Mouse (Mus musculus) MEL (cell line): ENCODE measurements around the gene Nav1. TPM values are rescaled to one million over a fixed set of nuclear protein-coding genes. Genes with fewer than 3 reads are reported as not detected.

Source experiments
- DNase-seq: peaks from one replicate; pipeline ENCODE4 v3.0.0; 2011; ENCODE audit warnings: low read depth, low spot score
- H3K27ac ChIP-seq: 2 replicates; pipeline ENCODE4 v1.5.1; 2012; ENCODE audit warnings: low read depth, mild to moderate bottlenecking, control low read depth, low read length, moderate library complexity; ENCODE audit not compliant: control insufficient read depth
- H3K27me3 ChIP-seq, 2 experiments: fragments of 150-350 bp in 1 of 2; sonication (generic) in 1 of 2; 2 replicates each; pipeline ENCODE4 v1.6.1; 2012; ENCODE audit warnings: low read length in 2 of 2, mild to moderate bottlenecking in 2 of 2, improper control_type of control experiment in 1 of 2, moderate library complexity in 1 of 2; ENCODE audit not compliant: insufficient read depth in 2 of 2, control insufficient read depth in 1 of 2
- H3K36me3 ChIP-seq, 2 experiments: 2 replicates each; pipeline ENCODE4 v1.6.1; 2012 to 2014; ENCODE audit warnings: low read length in 2 of 2, improper control_type of control experiment in 1 of 2, inconsistent platforms in 1 of 2, mild to moderate bottlenecking in 1 of 2; ENCODE audit not compliant: insufficient read depth in 2 of 2, control insufficient read depth in 1 of 2
- H3K4me1 ChIP-seq, 2 experiments: fragments of 150-350 bp in 1 of 2; sonication (generic) in 1 of 2; 2 replicates each; pipeline ENCODE4 v1.6.1; 2012; ENCODE audit warnings: low read length in 2 of 2, improper control_type of control experiment in 1 of 2, mild to moderate bottlenecking in 1 of 2; ENCODE audit not compliant: insufficient read depth in 2 of 2, control insufficient read depth in 1 of 2
- H3K4me3 ChIP-seq, 2 experiments: fragments of 150-350 bp in 1 of 2; sonication (generic) in 1 of 2; 2 replicates each; pipeline ENCODE4 v1.5.1; 2012; ENCODE audit warnings: low read depth in 2 of 2, low read length in 2 of 2, mild to moderate bottlenecking in 2 of 2, moderate library complexity in 2 of 2, control low read depth in 1 of 2, improper control_type of control experiment in 1 of 2; ENCODE audit not compliant: control insufficient read depth in 1 of 2, insufficient read depth in 1 of 2
- H3K79me2 ChIP-seq: 2 replicates; pipeline ENCODE4 v1.6.1; 2012; ENCODE audit warnings: mild to moderate bottlenecking, low read length, moderate library complexity; ENCODE audit not compliant: control insufficient read depth, poor library complexity, insufficient read depth
- H3K9ac ChIP-seq: 2 replicates; pipeline ENCODE4 v1.6.1; 2012; ENCODE audit warnings: low read depth, mild to moderate bottlenecking, control low read depth, low read length, moderate library complexity; ENCODE audit not compliant: control insufficient read depth, poor library complexity, severe bottlenecking
- H3K9me3 ChIP-seq: fragments of 150-350 bp; sonication (generic); replicated peaks from 2 replicates; pipeline ENCODE4 v1.6.1; 2012; ENCODE audit warnings: mild to moderate bottlenecking, low read length, improper control_type of control experiment, moderate library complexity; ENCODE audit not compliant: insufficient read depth
- BHLHE40 ChIP-seq: IDR thresholded peaks from 2 replicates; pipeline ENCODE4 v1.6.1; 2012; ENCODE audit warnings: low read depth, mild to moderate bottlenecking, inconsistent platforms, low read length, improper control_type of control experiment, borderline replicate concordance
- CTCF ChIP-seq, 3 experiments: IDR thresholded peaks in 2 of 3; conservative IDR thresholded peaks in 1 of 3; 2 replicates each; pipeline ENCODE4 v1.5.1; 2011 to 2012; ENCODE audit warnings: low read length in 3 of 3, low read depth in 2 of 3, mild to moderate bottlenecking in 2 of 3, improper control_type of control experiment in 1 of 3, inconsistent platforms in 1 of 3, mixed read lengths in 1 of 3, moderate library complexity in 1 of 3; ENCODE audit not compliant: control insufficient read depth in 1 of 3, insufficient read depth in 1 of 3, poor library complexity in 1 of 3, severe bottlenecking in 1 of 3
- ELF1 ChIP-seq: IDR thresholded peaks from 2 replicates; pipeline ENCODE4 v1.6.1; 2014; ENCODE audit warnings: low read depth, mild to moderate bottlenecking, inconsistent platforms, low read length, improper control_type of control experiment, moderate library complexity
- EP300 ChIP-seq, 2 experiments: IDR thresholded peaks; 2 replicates each; pipeline ENCODE4 v1.6.1; 2011; ENCODE audit warnings: improper control_type of control experiment in 2 of 2, low read length in 2 of 2, low read depth in 1 of 2, mild to moderate bottlenecking in 1 of 2
- GABPA ChIP-seq: IDR thresholded peaks from 2 replicates; pipeline ENCODE4 v1.6.1; 2012; ENCODE audit warnings: low read depth, mild to moderate bottlenecking, inconsistent platforms, low read length, improper control_type of control experiment, moderate library complexity
- GATA1 ChIP-seq: IDR thresholded peaks from 2 replicates; pipeline ENCODE4 v1.6.1; 2011; ENCODE audit warnings: low read depth, low read length, improper control_type of control experiment
- KAT2A ChIP-seq: conservative IDR thresholded peaks from 2 replicates; pipeline ENCODE4 v1.6.1; 2012; ENCODE audit warnings: low read depth, low read length, improper control_type of control experiment, inconsistent platforms
- MAFK ChIP-seq: IDR thresholded peaks from 2 replicates; pipeline ENCODE4 v1.6.1; 2011; ENCODE audit warnings: low read depth, mild to moderate bottlenecking, low read length, improper control_type of control experiment, borderline replicate concordance
- MAX ChIP-seq: IDR thresholded peaks from 2 replicates; pipeline ENCODE4 v1.6.1; 2011; ENCODE audit warnings: low read length, improper control_type of control experiment
- MAZ ChIP-seq: IDR thresholded peaks from 2 replicates; pipeline ENCODE4 v1.6.1; 2012; ENCODE audit warnings: low read depth, mild to moderate bottlenecking, inconsistent platforms, low read length, improper control_type of control experiment
- MEF2A ChIP-seq: IDR thresholded peaks from 2 replicates; pipeline ENCODE4 v1.6.1; 2014; ENCODE audit warnings: low read depth, mild to moderate bottlenecking, inconsistent platforms, low read length, improper control_type of control experiment; ENCODE audit not compliant: poor library complexity, insufficient replicate concordance, severe bottlenecking; ENCODE audit errors: extremely low read depth
- MYC ChIP-seq: IDR thresholded peaks from 2 replicates; pipeline ENCODE4 v1.6.1; 2011; ENCODE audit warnings: low read depth, mild to moderate bottlenecking, low read length, improper control_type of control experiment, moderate library complexity
- NELFE ChIP-seq: IDR thresholded peaks from 2 replicates; pipeline ENCODE4 v1.6.1; 2011; ENCODE audit warnings: low read depth, low read length, improper control_type of control experiment
- POLR2AphosphoS2 ChIP-seq: IDR thresholded peaks from 2 replicates; pipeline ENCODE4 v1.6.1; 2011; ENCODE audit warnings: low read length, improper control_type of control experiment
- RAD21 ChIP-seq: IDR thresholded peaks from 2 replicates; pipeline ENCODE4 v1.6.1; 2011; ENCODE audit warnings: mild to moderate bottlenecking, low read depth, low read length, improper control_type of control experiment
- SMC3 ChIP-seq: IDR thresholded peaks from 2 replicates; pipeline ENCODE4 v1.6.1; 2011; ENCODE audit warnings: low read depth, low read length, improper control_type of control experiment
- USF1 ChIP-seq: IDR thresholded peaks from 2 replicates; pipeline ENCODE4 v1.6.1; 2014; ENCODE audit warnings: low read depth, mild to moderate bottlenecking, inconsistent platforms, low read length, improper control_type of control experiment, moderate library complexity
- ZC3H11A ChIP-seq: IDR thresholded peaks from 2 replicates; pipeline ENCODE4 v1.6.1; 2012; ENCODE audit warnings: low read depth, mild to moderate bottlenecking, inconsistent platforms, low read length, improper control_type of control experiment
- ZMIZ1 ChIP-seq: IDR thresholded peaks from 2 replicates; pipeline ENCODE4 v1.6.1; 2012; ENCODE audit warnings: low read depth, mild to moderate bottlenecking, inconsistent platforms, low read length, improper control_type of control experiment, moderate library complexity
- ZNF384 ChIP-seq: IDR thresholded peaks from 2 replicates; pipeline ENCODE4 v1.6.1; 2012; ENCODE audit warnings: low read depth, mild to moderate bottlenecking, inconsistent platforms, low read length, improper control_type of control experiment
- polyA plus RNA-seq, 2 experiments: library from polyadenylated mRNA; stranded (reverse) in 1 of 2; unstranded in 1 of 2; fragments of >175 nt in 1 of 2; fragments of >200 nt in 1 of 2; gene quantifications; 2 replicates each; pipeline versions ENCODE4 v1.2.1 to v1.2.4; 2012; ENCODE audit warnings: low replicate concordance in 2 of 2, low read depth in 1 of 2; ENCODE audit not compliant: insufficient read length in 2 of 2, insufficient read depth in 1 of 2, missing spikeins in 1 of 2
- total RNA-seq: library from RNA; depleted of rRNA; stranded (reverse); fragments of 300-350 nt; gene quantifications from 2 replicates; pipeline ENCODE4 v1.2.3, GENCODE M21; 2012

Gene Nav1
- total and polyA plus RNA-seq, 3 experiments: 0.89 to 9.6 TPM; not detected in 1

DNA sequence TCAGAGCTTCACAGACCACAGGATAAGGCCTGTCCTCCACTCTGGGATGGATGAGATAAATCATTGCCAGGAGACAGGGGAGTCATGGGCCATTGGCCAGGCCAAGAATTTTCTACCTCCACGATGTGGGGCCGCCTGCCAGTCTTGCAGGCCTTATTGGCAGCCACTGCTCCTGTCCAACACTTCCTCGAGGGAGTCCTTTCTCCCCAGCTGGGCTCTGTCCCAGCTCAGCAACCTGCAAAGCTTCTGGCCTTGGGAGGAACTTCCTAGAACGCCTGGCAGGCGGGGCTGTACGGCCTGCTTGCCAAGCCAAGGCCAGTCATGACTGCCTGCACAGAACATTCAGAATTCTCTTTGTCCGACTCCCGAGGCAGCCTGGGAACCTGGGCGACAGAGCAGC, 58.3 kb downstream of the Nav1 start:
- Histone ChIP-seq H3K79me2 (no peaks in the 10 kb centered on the region), H3K4me3 (no peak overlapping the region), H3K27me3 (no peaks in the 10 kb centered on the region), H3K4me1 (no peaks in the 10 kb centered on the region), H3K9me3 (no peaks in the 10 kb centered on the region), H3K9ac (no peak overlapping the region), H3K27ac (no peak overlapping the region), H3K36me3 (no peaks in the 10 kb centered on the region)
- TF ChIP-seq USF1 (no peak), NELFE (no peak), EP300 (IDR thresholded peaks at IDR 0.05; ENCODE audit: low read depth in 1 of 2, low read length in 2 of 2) (no peak), POLR2AphosphoS2 (no peak), GABPA (no peak)
- no peak for DNase-seq

DNA sequence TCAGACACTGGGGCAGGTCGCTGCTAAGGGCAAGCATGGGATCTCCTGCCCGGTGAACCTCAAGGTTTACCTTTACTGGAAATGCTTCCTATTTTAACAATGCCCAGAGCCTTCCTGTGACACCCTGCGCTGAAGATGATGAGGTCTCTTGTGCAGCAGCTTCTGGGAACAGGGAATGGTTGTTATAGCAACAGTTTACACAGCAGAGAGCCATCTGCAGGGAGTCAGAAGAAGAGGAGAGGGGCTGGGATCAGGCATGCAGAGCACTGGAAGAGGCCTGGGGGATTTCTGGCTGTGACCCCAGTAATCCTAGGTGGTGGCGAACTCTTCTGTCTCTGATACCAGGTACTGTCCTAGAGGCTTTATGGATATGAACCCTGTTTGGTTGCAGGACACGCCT, 61.0 kb downstream of the Nav1 start:
- Histone ChIP-seq H3K27me3 (no peaks in the 10 kb centered on the region), H3K4me1 (no peaks in the 10 kb centered on the region), H3K79me2 (no peaks in the 10 kb centered on the region), H3K4me3 (no peak overlapping the region), H3K9ac (no peak overlapping the region), H3K36me3 (no peaks in the 10 kb centered on the region), H3K27ac (no peak overlapping the region), H3K9me3 (no peaks in the 10 kb centered on the region)
- TF ChIP-seq GATA1: no peak
- TF ChIP-seq MAFK: no peak
- no peak for TF ChIP-seq ELF1
- no peak for TF ChIP-seq SMC3
- TF ChIP-seq KAT2A: no peak
- TF ChIP-seq MAX: no peak
- no peak for TF ChIP-seq MAZ
- TF ChIP-seq BHLHE40: no peak
- no peak for TF ChIP-seq ZNF384
- no peak for TF ChIP-seq MEF2A
- no peak for TF ChIP-seq MYC
- DNase-seq: no peak

GRCm38 (mm10) chr1:135544504-135545146, 62.5 kb downstream of the Nav1 start:
- H3K9me3 ChIP-seq: no peaks in the 10 kb centered on the region
- H3K27ac ChIP-seq: no peak overlapping the region
- peak; percentile 72 for DNase-seq
- no peaks in the 10 kb centered on the region for H3K27me3 ChIP-seq
- H3K36me3 ChIP-seq: no peaks in the 10 kb centered on the region
- H3K4me1 ChIP-seq: no peaks in the 10 kb centered on the region
- TF ChIP-seq ZMIZ1 (no peak), RAD21 (peak; percentile 66), ZC3H11A (peak; percentile 61), SMC3 (peak; percentile 79), CTCF (IDR thresholded peaks at IDR 0.05 in 2 of 3, conservative IDR thresholded peaks at IDR 0.05 in 1 of 3; ENCODE audit: control insufficient read depth in 1 of 3, insufficient read depth in 1 of 3, low read depth in 2 of 3, low read length in 3 of 3, poor library complexity in 1 of 3, severe bottlenecking in 1 of 3) (peak; percentile 57 to 90 (median 72))
- no peak overlapping the region for H3K9ac ChIP-seq
- no peaks in the 10 kb centered on the region for H3K79me2 ChIP-seq
- H3K4me3 ChIP-seq: no peak overlapping the region
